Mouse (Mus musculus) naive thymus-derived CD4-positive, alpha-beta T cell, adult 2 months (primary cell): ENCODE data around the gene Gm42674.

Experiments used
- DNase-seq: peaks from one replicate; pipeline ENCODE4 v3.0.0-alpha.2; 2011; ENCODE audit warnings: low read depth

The Gm42674 gene

DNA sequence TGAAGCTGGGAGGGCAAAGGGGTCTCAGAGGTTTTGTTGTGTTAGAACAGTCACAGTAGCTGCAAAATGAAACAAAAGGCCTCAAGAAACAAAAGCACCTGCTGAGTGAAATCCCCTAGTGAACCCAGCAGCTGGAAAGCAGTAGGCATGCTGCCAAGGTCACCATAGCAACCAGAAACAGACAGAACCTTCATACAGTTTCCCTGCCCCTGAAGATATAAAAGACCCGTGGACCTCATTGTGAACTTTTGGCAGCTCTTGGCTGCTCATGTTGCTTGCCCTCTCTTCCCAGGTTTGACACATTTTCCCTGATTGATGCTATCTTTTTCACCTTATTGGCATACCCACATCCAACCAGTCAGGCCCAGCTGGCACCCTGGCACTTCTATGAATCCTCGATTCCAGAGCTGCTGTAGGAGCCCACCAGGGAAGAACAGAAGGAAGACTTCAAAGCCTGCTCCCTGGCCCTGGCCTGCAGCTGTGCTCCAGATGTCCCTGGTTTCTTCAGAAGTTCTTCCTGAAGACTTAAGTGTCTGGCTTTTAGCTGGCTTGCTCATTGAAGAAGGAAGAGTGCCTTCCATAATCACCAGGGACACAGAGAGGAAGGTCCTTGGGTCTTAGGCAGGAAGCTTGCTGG lies 21.8 kb downstream of the Gm42674 start:
- peak; percentile 67 for DNase-seq

- DNase-seq: no peak
These were observed 23.8 kb downstream of the Gm42674 start for GRCm38 (mm10) chr3:90625496-90625895.

DNA sequence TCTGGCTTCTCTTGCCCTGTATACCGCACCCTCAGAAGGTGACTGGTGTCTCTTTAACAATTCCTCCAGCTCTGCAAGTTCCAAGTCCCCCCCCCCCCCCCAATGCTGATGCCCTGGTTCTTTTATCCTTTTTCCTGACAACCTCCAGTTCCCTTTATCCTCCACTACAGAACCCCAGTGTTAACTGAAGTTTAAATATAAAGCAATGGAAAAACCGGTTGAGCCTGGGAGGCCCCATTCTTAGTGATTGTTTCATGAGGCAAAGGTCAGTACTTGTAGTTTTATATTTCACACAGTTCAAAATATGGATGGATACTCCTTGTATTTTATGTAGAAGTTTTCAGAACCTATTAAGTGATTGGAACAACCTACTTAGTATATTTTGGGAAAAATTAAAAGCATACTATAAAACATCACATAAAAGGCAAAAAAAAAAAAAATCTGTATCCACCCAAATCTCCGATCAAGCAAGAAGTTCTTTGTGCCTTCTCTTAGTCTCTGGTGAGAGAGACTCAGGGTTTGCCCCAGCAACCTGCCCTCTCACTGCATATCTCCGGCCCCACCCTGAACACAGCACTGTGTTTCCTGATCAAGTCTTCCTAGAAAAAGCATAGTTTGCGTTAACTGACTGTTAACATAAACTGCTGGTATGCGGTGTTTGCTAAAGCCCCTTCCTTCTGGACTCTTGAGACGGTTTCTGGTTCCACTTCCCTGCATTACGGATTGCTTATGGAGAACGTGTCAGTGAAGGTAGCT lies 24.7 kb downstream of the Gm42674 start:
- no peak for DNase-seq

GRCm38 (mm10) chr3:90627366-90627765 lies 25.7 kb downstream of the Gm42674 start:
- no peak for DNase-seq

- DNase-seq: no peak
These were observed 26.1 kb downstream of the Gm42674 start for GRCm38 (mm10) chr3:90627807-90628206.

- no peak for DNase-seq
These were observed 27.6 kb downstream of the Gm42674 start for GRCm38 (mm10) chr3:90629298-90629697.

DNA sequence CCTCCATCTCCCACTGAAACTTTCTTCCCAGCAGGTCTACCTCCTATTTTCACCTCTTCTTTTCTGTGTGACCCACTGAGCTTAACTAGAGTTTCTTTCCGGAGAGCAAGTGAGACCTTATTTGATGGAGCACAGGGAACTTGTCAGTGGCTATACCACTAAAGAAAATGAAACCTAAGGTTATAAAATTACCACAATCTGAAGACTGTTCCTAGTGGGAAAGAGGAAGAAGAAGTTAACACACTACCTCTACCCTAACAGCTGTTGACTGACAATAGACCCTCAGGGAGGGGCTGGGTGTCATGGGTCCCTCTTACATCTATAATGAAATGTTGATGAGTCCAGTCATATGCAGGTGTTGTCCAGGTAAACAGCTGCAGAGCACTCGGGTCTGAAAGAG lies 30.3 kb downstream of the Gm42674 start:
- no peak for DNase-seq

GRCm38 (mm10) chr3:90638511-90639275 lies 37.0 kb downstream of the Gm42674 start:
- DNase-seq: no peak

GRCm38 (mm10) chr3:90639511-90640154 lies 37.9 kb downstream of the Gm42674 start:
- DNase-seq: peak; percentile 73

DNA sequence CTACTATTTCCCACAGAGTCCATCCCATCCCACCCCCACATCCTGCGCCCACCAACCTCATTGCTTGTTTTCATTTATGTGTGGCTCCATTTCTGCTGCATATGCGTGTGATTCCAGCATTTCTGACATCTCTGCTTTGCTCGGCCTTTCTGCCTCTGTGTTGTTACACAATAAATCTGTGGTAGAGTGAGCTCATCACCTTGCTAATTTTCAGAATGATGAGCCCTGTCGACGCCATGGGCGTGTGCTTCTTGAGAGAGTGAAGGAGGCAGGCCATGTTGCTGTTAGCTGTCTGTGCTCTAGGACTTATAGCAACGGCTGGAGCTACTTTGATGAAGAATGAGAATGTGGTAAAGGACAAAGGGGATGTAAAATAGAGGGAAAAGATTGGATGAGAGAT lies 39.3 kb downstream of the Gm42674 start:
- DNase-seq: no peak

DNA sequence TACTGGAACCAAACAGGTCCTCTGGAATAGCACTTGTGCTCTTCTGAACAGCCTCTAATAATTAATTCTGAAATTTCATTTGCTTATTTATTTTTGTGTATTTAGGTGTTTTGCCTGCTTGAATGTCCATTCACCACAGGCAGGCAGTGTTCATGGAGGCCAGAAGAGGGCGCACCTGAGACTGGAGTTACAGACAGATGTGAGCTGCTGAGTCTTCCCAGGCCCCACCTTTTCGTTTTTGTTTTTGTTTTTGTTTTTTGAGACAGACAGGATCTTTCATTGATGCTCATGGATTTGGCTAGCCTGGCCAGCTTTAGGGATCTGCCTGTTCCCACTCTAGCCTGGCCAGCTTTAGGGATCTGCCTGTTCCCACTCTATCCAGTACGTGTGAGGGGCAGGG lies 42.5 kb downstream of the Gm42674 start:
- peak; percentile 53 for DNase-seq

DNA sequence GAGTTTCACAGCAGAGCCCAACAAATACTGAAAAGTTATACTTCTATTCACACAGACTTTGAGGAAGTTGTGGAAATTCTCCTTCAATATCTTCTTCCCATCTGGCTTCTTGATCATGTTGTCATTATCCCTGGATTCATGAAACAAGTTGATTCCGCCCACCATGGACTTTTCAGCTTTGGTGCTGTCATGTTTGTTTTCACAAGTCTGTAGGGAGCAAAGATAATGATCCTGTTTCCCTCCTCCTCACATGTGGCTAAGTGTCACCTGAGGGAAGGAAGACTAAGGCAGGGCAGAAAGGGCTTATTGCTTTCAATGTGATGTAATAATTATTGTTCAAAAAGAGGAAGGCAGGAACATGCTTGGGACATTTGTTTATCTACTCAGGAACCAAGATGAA lies 45.6 kb downstream of the Gm42674 start:
- DNase-seq: no peak

GRCm38 (mm10) chr3:90648981-90649380 lies 47.3 kb downstream of the Gm42674 start:
- no peak for DNase-seq

- no peak for DNase-seq
These were observed 48.1 kb downstream of the Gm42674 start for GRCm38 (mm10) chr3:90649832-90650231.

DNA sequence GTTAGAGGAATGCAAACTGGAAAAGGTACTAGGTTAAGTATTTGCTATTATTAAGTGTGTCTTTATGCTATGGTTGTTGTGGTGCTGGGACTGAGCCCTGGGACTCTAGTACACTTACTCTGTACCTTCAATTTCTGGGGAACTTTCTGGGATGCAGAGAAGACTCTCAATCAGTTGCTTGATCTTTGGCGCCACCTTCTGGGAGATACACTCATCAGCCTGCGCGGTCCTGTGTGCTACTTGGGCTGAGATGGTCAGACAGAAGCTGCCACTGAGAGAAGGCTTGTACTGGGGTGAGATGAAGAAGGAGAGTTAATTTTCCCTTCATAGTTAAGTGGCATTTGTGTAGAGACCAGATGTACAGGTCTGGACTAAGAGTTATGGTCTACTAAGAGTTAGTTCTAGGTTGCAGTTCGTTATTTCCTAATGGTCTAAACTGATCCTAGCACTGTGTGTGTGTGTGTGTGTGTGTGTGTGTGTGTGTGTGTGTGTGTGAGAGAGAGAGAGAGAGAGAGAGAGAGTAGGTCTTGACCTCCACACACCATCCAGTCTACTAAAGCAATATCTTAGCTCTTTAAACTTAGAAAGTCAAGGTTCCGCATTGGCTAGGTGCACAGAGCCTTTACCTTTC lies 51.3 kb downstream of the Gm42674 start:
- DNase-seq: peak; percentile 67

GRCm38 (mm10) chr3:90653717-90654116 lies 52.0 kb downstream of the Gm42674 start, which contains the start of gene S100a7a:
TSS of gene S100a7a (plus strand) at chr3:90654017.
- no peak for DNase-seq
